Mouse (Mus musculus) olfactory bulb, adult 2 months (tissue): Measurements from ENCODE around the gene Tfb1m. TPM values are rescaled to one million over a fixed set of nuclear protein-coding genes. Genes with fewer than 3 reads are reported as not detected.

ENCODE experiments used
- H3K27ac ChIP-seq: fragments of 200-500 bp; 2 replicates; pipeline ENCODE4 v1.5.1; 2012; ENCODE audit warnings: low read depth, low read length; ENCODE audit not compliant: insufficient read depth
- H3K4me1 ChIP-seq: fragments of 200-500 bp; 2 replicates; pipeline ENCODE4 v1.6.1; 2012; ENCODE audit warnings: low read length; ENCODE audit not compliant: control insufficient read depth, insufficient read depth
- H3K4me3 ChIP-seq: fragments of 200-500 bp; 2 replicates; pipeline ENCODE4 v1.5.1; 2012; ENCODE audit warnings: mild to moderate bottlenecking, low read depth, low read length, moderate library complexity; ENCODE audit not compliant: insufficient read depth
- CTCF ChIP-seq: fragments of 200-500 bp; IDR thresholded peaks from 2 replicates; pipeline ENCODE4 v1.5.1; 2012; ENCODE audit warnings: low read depth, mild to moderate bottlenecking, low read length, moderate library complexity; ENCODE audit not compliant: insufficient read depth
- POLR2A ChIP-seq: fragments of 200-500 bp; IDR thresholded peaks from 2 replicates; pipeline ENCODE4 v1.6.1; 2012; ENCODE audit warnings: mild to moderate bottlenecking, low read depth, low read length, moderate library complexity; ENCODE audit not compliant: insufficient read depth
- WGBS: fragments of 180-500 bp; shearing (Covaris S2); methylation state at CpG from one replicate; pipeline ENCODE4 v1.1.7; 2018; 5-methylcytosine and 5-hydroxymethylcytosine counted together
- polyA plus RNA-seq: library from polyadenylated mRNA; stranded (reverse); fragments of >200 nt; gene quantifications from 2 replicates; pipeline ENCODE4 v1.2.4, GENCODE M21; 2012; ENCODE audit warnings: low replicate concordance; ENCODE audit not compliant: missing spikeins, insufficient read depth, insufficient read length

The Tfb1m gene
- not detected in 2 replicates for polyA plus RNA-seq

DNA sequence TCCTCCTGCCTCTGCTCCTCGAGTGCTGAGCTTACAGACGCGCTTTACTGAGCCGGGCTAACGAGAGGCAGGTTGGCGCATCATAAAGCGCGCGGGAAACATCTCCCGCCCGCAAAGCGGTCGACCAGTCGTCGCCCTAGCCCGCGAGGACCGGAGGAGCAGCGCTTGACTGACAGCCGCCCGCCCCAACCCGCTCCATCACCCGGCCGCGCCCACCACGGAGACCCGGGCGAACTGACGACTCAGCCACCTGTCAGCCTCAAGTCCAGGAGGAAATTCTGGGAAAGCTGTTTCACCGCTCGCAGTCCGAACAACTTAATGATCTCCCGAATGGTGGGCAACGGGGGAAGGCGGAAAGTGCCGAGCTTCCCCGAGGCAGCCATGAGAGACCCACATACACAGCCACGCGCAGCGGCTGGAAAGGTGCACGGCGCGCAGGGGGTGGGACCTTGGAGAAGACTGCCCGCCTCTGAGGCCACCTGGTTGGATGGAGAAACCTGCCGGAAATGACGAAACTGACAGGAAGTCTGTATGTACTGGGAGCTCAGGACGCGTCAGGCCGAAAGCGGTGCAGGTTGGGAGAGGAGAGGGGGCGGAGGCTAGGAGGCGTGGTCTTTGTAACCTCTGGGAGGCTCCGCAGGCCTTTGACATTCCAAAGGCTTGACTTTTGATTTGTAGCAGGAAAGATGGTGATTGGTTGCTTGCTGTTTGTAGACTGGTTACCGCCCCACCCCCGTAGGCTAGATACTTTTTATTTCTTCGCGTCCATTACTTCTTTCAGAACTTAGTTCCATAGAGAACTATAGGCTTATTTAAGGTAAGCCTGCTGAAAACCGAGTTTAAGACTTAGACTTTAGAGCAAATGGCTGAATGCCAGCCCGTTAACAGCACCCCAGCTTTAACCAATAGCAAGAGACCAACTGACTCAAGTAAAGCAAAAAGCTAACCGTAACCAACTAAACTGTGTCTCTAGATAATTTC, at the start of gene Tfb1m:
Tfb1m (minus strand) TSS at position 451 of the 981 bp plus-strand sequence.
- Histone ChIP-seq H3K4me1 (no peaks in the 10 kb centered on the region), H3K27ac (peak within 1 kb of the TSS; percentile 62), H3K4me3 (peak within 1 kb of the TSS; percentile 75)
- peak; percentile 84 for TF ChIP-seq POLR2A
- no peak for TF ChIP-seq CTCF
- WGBS = under 1% methylated on average over 59 of the region's 60 CpGs

DNA sequence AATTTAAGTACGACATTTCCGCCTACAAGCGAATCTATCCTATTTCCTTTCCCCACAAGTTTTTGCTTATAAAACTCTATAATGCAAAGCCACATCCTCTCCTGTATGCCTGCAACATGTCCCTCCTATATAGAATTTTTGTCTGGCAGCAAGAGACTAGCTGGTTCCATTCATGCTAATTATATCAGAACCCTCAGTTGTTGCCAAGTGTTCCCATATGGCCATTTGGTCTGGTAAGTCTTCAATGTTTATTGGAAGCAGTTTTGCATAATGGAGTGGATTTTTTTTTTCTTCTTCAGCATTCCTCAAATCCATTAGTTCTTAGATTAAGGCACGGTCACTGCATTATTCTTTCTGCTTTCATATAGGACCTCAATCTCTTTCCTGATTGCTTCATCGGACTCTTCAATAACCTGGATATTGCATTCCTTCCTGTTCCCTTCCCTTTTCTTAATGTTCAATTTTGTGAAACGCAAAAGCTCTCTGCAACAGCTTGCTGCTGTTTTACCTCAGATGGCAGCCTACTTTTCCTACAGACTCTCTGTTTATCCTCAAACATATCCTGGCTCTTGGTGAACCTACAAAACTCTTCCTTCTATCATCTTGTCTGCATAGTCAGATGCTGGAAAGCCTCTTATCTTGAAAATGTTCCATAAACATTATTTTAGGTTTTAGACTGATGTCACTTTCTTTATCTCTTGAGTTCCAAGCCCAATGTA, 45.5 kb upstream of the Tfb1m start:
- H3K27ac ChIP-seq = no peak overlapping the region
- H3K4me1 ChIP-seq = no peaks in the 10 kb centered on the region
- H3K4me3 ChIP-seq = no peak overlapping the region
- TF ChIP-seq POLR2A (no peak), CTCF (no peak)
- WGBS = 95% methylated on average over 6 of the region's 6 CpGs

- no peak overlapping the region for H3K4me3 ChIP-seq
- WGBS = 94% methylated on average over 1 of the region's 1 CpGs
- TF ChIP-seq CTCF (no peak), POLR2A (no peak)
These were observed 40.8 kb upstream of the Tfb1m start for GRCm38 (mm10) chr17:3598393-3598792.

DNA sequence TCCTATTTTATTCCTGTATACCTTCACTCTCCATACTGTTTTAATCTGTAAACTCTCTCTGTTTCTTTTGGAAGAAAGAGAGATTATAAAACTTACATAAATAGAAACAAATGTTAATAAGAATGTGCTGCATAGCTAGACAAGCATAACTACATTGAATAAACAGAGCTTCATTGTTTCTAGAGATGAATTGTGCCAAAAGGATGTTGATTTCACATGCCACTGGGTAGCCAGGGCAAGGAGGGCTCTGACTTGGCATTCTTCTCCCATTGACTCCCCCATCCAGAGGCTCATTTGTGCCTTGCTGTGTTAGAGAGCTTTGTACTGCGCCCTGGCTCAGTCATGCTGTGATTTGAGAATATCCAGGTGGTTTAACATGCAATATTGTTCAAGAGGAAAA, 40.3 kb upstream of the Tfb1m start:
- Histone ChIP-seq H3K4me1 (no peaks in the 10 kb centered on the region), H3K27ac (no peak overlapping the region), H3K4me3 (no peak overlapping the region)
- WGBS = 84% methylated on average over 1 of the region's 1 CpGs
- no peak for TF ChIP-seq CTCF
- no peak for TF ChIP-seq POLR2A

More at GRCm38 (mm10) chr17:3598393-3598792, 40.8 kb upstream of the Tfb1m start:
- Histone ChIP-seq H3K27ac (no peak overlapping the region), H3K4me1 (no peaks in the 10 kb centered on the region)

- Histone ChIP-seq H3K4me3 (no peak overlapping the region), H3K4me1 (no peaks in the 10 kb centered on the region), H3K27ac (no peak overlapping the region; the same call in 1 of the 2 replicates)
- 31% methylated on average over 1 of the region's 1 CpGs for WGBS
- no peak for TF ChIP-seq CTCF
- no peak for TF ChIP-seq POLR2A
These were observed 39.5 kb upstream of the Tfb1m start for GRCm38 (mm10) chr17:3597130-3597529.

DNA sequence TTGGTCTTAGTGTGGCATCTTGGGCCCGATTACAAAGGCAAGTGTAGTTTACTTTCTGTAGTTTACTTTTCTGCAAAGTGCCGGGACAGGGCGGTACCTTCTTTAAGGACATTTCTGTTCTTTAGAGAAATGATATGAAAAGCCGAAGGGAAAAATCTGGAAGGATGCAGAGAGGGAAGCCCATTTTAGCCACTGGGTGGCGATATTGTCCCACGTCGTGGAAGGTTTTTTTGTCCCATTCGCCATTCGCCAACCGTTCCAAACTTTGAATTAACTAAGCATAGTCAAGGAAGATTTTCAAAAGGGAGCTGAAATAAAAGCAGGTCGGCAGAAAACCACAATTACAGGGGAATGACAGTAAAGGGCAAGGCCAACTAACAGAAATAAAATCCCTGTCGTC, 13.3 kb upstream of the Tfb1m start:
- H3K27ac ChIP-seq = no peak overlapping the region
- no peak overlapping the region for H3K4me3 ChIP-seq
- TF ChIP-seq CTCF = 0 out of 2 replicates have a peak, but pooled peaks have one; percentile 43
- no peak for TF ChIP-seq POLR2A
- 3% methylated on average over 12 of the region's 12 CpGs for WGBS
- H3K4me1 ChIP-seq = no peaks in the 10 kb centered on the region

DNA sequence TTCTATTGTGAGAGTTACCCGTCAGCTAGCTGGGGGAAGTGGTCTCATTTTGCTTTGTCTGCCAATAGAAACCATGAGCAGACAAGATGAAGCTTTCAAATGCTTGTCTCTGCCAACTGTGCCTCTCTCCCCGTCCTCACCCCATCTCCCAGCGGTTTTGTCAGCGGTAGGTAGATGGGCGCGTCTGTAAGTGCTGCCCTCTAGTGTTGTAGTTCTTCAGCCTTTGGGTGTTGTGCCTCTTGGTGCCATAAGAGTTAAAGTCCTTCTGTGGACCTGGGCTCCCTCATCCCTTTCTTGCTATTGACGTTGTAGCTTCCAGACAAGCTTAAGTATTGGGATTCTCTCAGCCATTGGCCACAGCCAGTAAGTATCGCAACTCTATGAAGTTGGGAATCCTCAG, 4.8 kb upstream of the Tfb1m start:
- Histone ChIP-seq H3K4me1 (no peaks in the 10 kb centered on the region), H3K27ac (no peak overlapping the region), H3K4me3 (no peak overlapping the region)
- no peak for TF ChIP-seq POLR2A
- no peak for TF ChIP-seq CTCF
- WGBS = 70% methylated on average over 8 of the region's 8 CpGs

GRCm38 (mm10) chr17:3560534-3560933, 3.0 kb upstream of the Tfb1m start:
- TF ChIP-seq POLR2A = no peak
- TF ChIP-seq CTCF = no peak
- H3K4me1 ChIP-seq = no peaks in the 10 kb centered on the region
- WGBS = 77% methylated on average over 3 of the region's 3 CpGs

More at GRCm38 (mm10) chr17:3560534-3560933, 3.0 kb upstream of the Tfb1m start:
- Histone ChIP-seq H3K27ac (no peak overlapping the region), H3K4me3 (no peak overlapping the region)
